Mouse (Mus musculus) MEL (cell line): ENCODE measurements at regions not wholly inside any gene's neighbourhood (a gene's known extent, or its start where the extent isn't known, plus 50 kb on each side); places are given as distances from the start of the nearest gene placed in this dataset.

Source experiments
- DNase-seq: peaks from one replicate; pipeline ENCODE4 v3.0.0; 2011; ENCODE audit warnings: low read depth, low spot score
- H3K27ac ChIP-seq: 2 replicates; pipeline ENCODE4 v1.5.1; 2012; ENCODE audit warnings: low read depth, mild to moderate bottlenecking, control low read depth, low read length, moderate library complexity; ENCODE audit not compliant: control insufficient read depth
- H3K27me3 ChIP-seq, 2 experiments: fragments of 150-350 bp in 1 of 2; sonication (generic) in 1 of 2; 2 replicates each; pipeline ENCODE4 v1.6.1; 2012; ENCODE audit warnings: low read length in 2 of 2, mild to moderate bottlenecking in 2 of 2, improper control_type of control experiment in 1 of 2, moderate library complexity in 1 of 2; ENCODE audit not compliant: insufficient read depth in 2 of 2, control insufficient read depth in 1 of 2
- H3K36me3 ChIP-seq, 2 experiments: 2 replicates each; pipeline ENCODE4 v1.6.1; 2012 to 2014; ENCODE audit warnings: low read length in 2 of 2, improper control_type of control experiment in 1 of 2, inconsistent platforms in 1 of 2, mild to moderate bottlenecking in 1 of 2; ENCODE audit not compliant: insufficient read depth in 2 of 2, control insufficient read depth in 1 of 2
- H3K4me1 ChIP-seq, 2 experiments: fragments of 150-350 bp in 1 of 2; sonication (generic) in 1 of 2; 2 replicates each; pipeline ENCODE4 v1.6.1; 2012; ENCODE audit warnings: low read length in 2 of 2, improper control_type of control experiment in 1 of 2, mild to moderate bottlenecking in 1 of 2; ENCODE audit not compliant: insufficient read depth in 2 of 2, control insufficient read depth in 1 of 2
- H3K4me3 ChIP-seq, 2 experiments: fragments of 150-350 bp in 1 of 2; sonication (generic) in 1 of 2; 2 replicates each; pipeline ENCODE4 v1.5.1; 2012; ENCODE audit warnings: low read depth in 2 of 2, low read length in 2 of 2, mild to moderate bottlenecking in 2 of 2, moderate library complexity in 2 of 2, control low read depth in 1 of 2, improper control_type of control experiment in 1 of 2; ENCODE audit not compliant: control insufficient read depth in 1 of 2, insufficient read depth in 1 of 2
- H3K79me2 ChIP-seq: 2 replicates; pipeline ENCODE4 v1.6.1; 2012; ENCODE audit warnings: mild to moderate bottlenecking, low read length, moderate library complexity; ENCODE audit not compliant: control insufficient read depth, poor library complexity, insufficient read depth
- H3K9ac ChIP-seq: 2 replicates; pipeline ENCODE4 v1.6.1; 2012; ENCODE audit warnings: low read depth, mild to moderate bottlenecking, control low read depth, low read length, moderate library complexity; ENCODE audit not compliant: control insufficient read depth, poor library complexity, severe bottlenecking
- H3K9me3 ChIP-seq: fragments of 150-350 bp; sonication (generic); replicated peaks from 2 replicates; pipeline ENCODE4 v1.6.1; 2012; ENCODE audit warnings: mild to moderate bottlenecking, low read length, improper control_type of control experiment, moderate library complexity; ENCODE audit not compliant: insufficient read depth
- BHLHE40 ChIP-seq: IDR thresholded peaks from 2 replicates; pipeline ENCODE4 v1.6.1; 2012; ENCODE audit warnings: low read depth, mild to moderate bottlenecking, inconsistent platforms, low read length, improper control_type of control experiment, borderline replicate concordance
- CHD1 ChIP-seq: IDR thresholded peaks from 2 replicates; pipeline ENCODE4 v1.6.1; 2012; ENCODE audit warnings: low read depth, mild to moderate bottlenecking, inconsistent platforms, low read length, improper control_type of control experiment
- CTCF ChIP-seq, 3 experiments: IDR thresholded peaks in 2 of 3; conservative IDR thresholded peaks in 1 of 3; 2 replicates each; pipeline ENCODE4 v1.5.1; 2011 to 2012; ENCODE audit warnings: low read length in 3 of 3, low read depth in 2 of 3, mild to moderate bottlenecking in 2 of 3, improper control_type of control experiment in 1 of 3, inconsistent platforms in 1 of 3, mixed read lengths in 1 of 3, moderate library complexity in 1 of 3; ENCODE audit not compliant: control insufficient read depth in 1 of 3, insufficient read depth in 1 of 3, poor library complexity in 1 of 3, severe bottlenecking in 1 of 3
- E2F4 ChIP-seq: IDR thresholded peaks from 2 replicates; pipeline ENCODE4 v1.6.1; 2011; ENCODE audit warnings: low read depth, low read length, improper control_type of control experiment, borderline replicate concordance
- ELF1 ChIP-seq: IDR thresholded peaks from 2 replicates; pipeline ENCODE4 v1.6.1; 2014; ENCODE audit warnings: low read depth, mild to moderate bottlenecking, inconsistent platforms, low read length, improper control_type of control experiment, moderate library complexity
- ETS1 ChIP-seq: IDR thresholded peaks from 2 replicates; pipeline ENCODE4 v1.6.1; 2012; ENCODE audit warnings: low read depth, mild to moderate bottlenecking, inconsistent platforms, low read length, improper control_type of control experiment, moderate library complexity
- GATA1 ChIP-seq: IDR thresholded peaks from 2 replicates; pipeline ENCODE4 v1.6.1; 2011; ENCODE audit warnings: low read depth, low read length, improper control_type of control experiment
- HCFC1 ChIP-seq: IDR thresholded peaks from 2 replicates; pipeline ENCODE4 v1.6.1; 2012; ENCODE audit warnings: low read depth, mild to moderate bottlenecking, inconsistent platforms, low read length, improper control_type of control experiment, moderate library complexity
- JUND ChIP-seq: IDR thresholded peaks from 2 replicates; pipeline ENCODE4 v1.6.1; 2011; ENCODE audit warnings: low read depth, mild to moderate bottlenecking, improper control_type of control experiment, low read length
- KAT2A ChIP-seq: conservative IDR thresholded peaks from 2 replicates; pipeline ENCODE4 v1.6.1; 2012; ENCODE audit warnings: low read depth, low read length, improper control_type of control experiment, inconsistent platforms
- MAFK ChIP-seq: IDR thresholded peaks from 2 replicates; pipeline ENCODE4 v1.6.1; 2011; ENCODE audit warnings: low read depth, mild to moderate bottlenecking, low read length, improper control_type of control experiment, borderline replicate concordance
- MAZ ChIP-seq: IDR thresholded peaks from 2 replicates; pipeline ENCODE4 v1.6.1; 2012; ENCODE audit warnings: low read depth, mild to moderate bottlenecking, inconsistent platforms, low read length, improper control_type of control experiment
- MXI1 ChIP-seq: IDR thresholded peaks from 2 replicates; pipeline ENCODE4 v1.6.1; 2011; ENCODE audit warnings: mild to moderate bottlenecking, low read depth, low read length, improper control_type of control experiment
- MYB ChIP-seq: IDR thresholded peaks from 2 replicates; pipeline ENCODE4 v1.6.1; 2011; ENCODE audit warnings: mild to moderate bottlenecking, low read depth, low read length, improper control_type of control experiment
- NELFE ChIP-seq: IDR thresholded peaks from 2 replicates; pipeline ENCODE4 v1.6.1; 2011; ENCODE audit warnings: low read depth, low read length, improper control_type of control experiment
- NRF1 ChIP-seq: IDR thresholded peaks from 2 replicates; pipeline ENCODE4 v1.6.1; 2014; ENCODE audit warnings: low read depth, mild to moderate bottlenecking, inconsistent platforms, low read length, improper control_type of control experiment, moderate library complexity; ENCODE audit not compliant: poor library complexity, insufficient read depth, severe bottlenecking
- POLR2A ChIP-seq, 2 experiments: IDR thresholded peaks; 2 replicates each; pipeline ENCODE4 v1.6.1; 2011 to 2012; ENCODE audit warnings: low read length in 2 of 2, mild to moderate bottlenecking in 2 of 2, control low read depth in 1 of 2, improper control_type of control experiment in 1 of 2, low read depth in 1 of 2, moderate library complexity in 1 of 2; ENCODE audit not compliant: control insufficient read depth in 1 of 2, insufficient read depth in 1 of 2, poor library complexity in 1 of 2
- SMC3 ChIP-seq: IDR thresholded peaks from 2 replicates; pipeline ENCODE4 v1.6.1; 2011; ENCODE audit warnings: low read depth, low read length, improper control_type of control experiment
- TCF12 ChIP-seq: IDR thresholded peaks from 2 replicates; pipeline ENCODE4 v1.6.1; 2014; ENCODE audit warnings: low read depth, mild to moderate bottlenecking, inconsistent platforms, low read length, improper control_type of control experiment, moderate library complexity
- USF1 ChIP-seq: IDR thresholded peaks from 2 replicates; pipeline ENCODE4 v1.6.1; 2014; ENCODE audit warnings: low read depth, mild to moderate bottlenecking, inconsistent platforms, low read length, improper control_type of control experiment, moderate library complexity
- USF2 ChIP-seq, 2 experiments: IDR thresholded peaks; 2 replicates each; pipeline ENCODE4 v1.6.1; 2011 to 2012; ENCODE audit warnings: improper control_type of control experiment in 2 of 2, low read length in 2 of 2, borderline replicate concordance in 1 of 2, inconsistent platforms in 1 of 2, low read depth in 1 of 2, mild to moderate bottlenecking in 1 of 2; ENCODE audit not compliant: insufficient read depth in 1 of 2
- ZC3H11A ChIP-seq: IDR thresholded peaks from 2 replicates; pipeline ENCODE4 v1.6.1; 2012; ENCODE audit warnings: low read depth, mild to moderate bottlenecking, inconsistent platforms, low read length, improper control_type of control experiment
- ZMIZ1 ChIP-seq: IDR thresholded peaks from 2 replicates; pipeline ENCODE4 v1.6.1; 2012; ENCODE audit warnings: low read depth, mild to moderate bottlenecking, inconsistent platforms, low read length, improper control_type of control experiment, moderate library complexity
- ZNF384 ChIP-seq: IDR thresholded peaks from 2 replicates; pipeline ENCODE4 v1.6.1; 2012; ENCODE audit warnings: low read depth, mild to moderate bottlenecking, inconsistent platforms, low read length, improper control_type of control experiment

- Histone ChIP-seq H3K9ac (no peak overlapping the region), H3K79me2 (no peaks in the 10 kb centered on the region), H3K27me3 (no peaks in the 10 kb centered on the region), H3K27ac (no peak overlapping the region), H3K4me3 (no peak overlapping the region), H3K36me3 (no peaks in the 10 kb centered on the region), H3K4me1 (no peaks in the 10 kb centered on the region), H3K9me3 (no peaks in the 10 kb centered on the region)
- DNase-seq = no peak
- TF ChIP-seq SMC3 = no peak
- no peak for TF ChIP-seq MAFK
- no peak for TF ChIP-seq USF2 (IDR thresholded peaks at IDR 0.05; ENCODE audit: borderline replicate concordance in 1 of 2, insufficient read depth in 1 of 2, low read depth in 1 of 2, low read length in 2 of 2)
- TF ChIP-seq CHD1 = no peak
- no peak for TF ChIP-seq MAZ
- TF ChIP-seq NRF1 = no peak
- no peak for TF ChIP-seq ZC3H11A
- TF ChIP-seq USF1 = no peak
- TF ChIP-seq MYB = no peak
- TF ChIP-seq ZNF384 = no peak
- no peak for TF ChIP-seq ZMIZ1
- TF ChIP-seq JUND = no peak
- TF ChIP-seq GATA1 = no peak
- TF ChIP-seq KAT2A = no peak
- no peak for TF ChIP-seq TCF12
These were observed 337.1 kb upstream of the Trpc7 start for GRCm38 (mm10) chr13:57232906-57233305.

- no peaks in the 10 kb centered on the region for H3K4me1 ChIP-seq
- no peak overlapping the region for H3K4me3 ChIP-seq
- no peaks in the 10 kb centered on the region for H3K9me3 ChIP-seq
- no peak overlapping the region for H3K9ac ChIP-seq
- no peak for DNase-seq
- no peaks in the 10 kb centered on the region for H3K36me3 ChIP-seq
- no peaks in the 10 kb centered on the region for H3K79me2 ChIP-seq
- H3K27ac ChIP-seq = no peak overlapping the region
- no peaks in the 10 kb centered on the region for H3K27me3 ChIP-seq
- TF ChIP-seq USF1 = no peak
- TF ChIP-seq, all 39 proteins: peak for 0
These were observed 335.9 kb upstream of the Trpc7 start for GRCm38 (mm10) chr13:57231666-57232065.

GRCm38 (mm10) chr13:57230253-57230652 lies 334.5 kb upstream of the Trpc7 start:
- no peak for TF ChIP-seq USF2 (IDR thresholded peaks at IDR 0.05; ENCODE audit: borderline replicate concordance in 1 of 2, insufficient read depth in 1 of 2, low read depth in 1 of 2, low read length in 2 of 2)
- TF ChIP-seq USF1 = no peak
- TF ChIP-seq KAT2A = no peak
- TF ChIP-seq CTCF (IDR thresholded peaks at IDR 0.05 in 2 of 3, conservative IDR thresholded peaks at IDR 0.05 in 1 of 3; ENCODE audit: control insufficient read depth in 1 of 3, insufficient read depth in 1 of 3, low read depth in 2 of 3, low read length in 3 of 3, poor library complexity in 1 of 3, severe bottlenecking in 1 of 3) = no peak
- TF ChIP-seq MAFK = no peak
- TF ChIP-seq ETS1 = no peak
- TF ChIP-seq NRF1 = no peak
- TF ChIP-seq NELFE = no peak
- no peak for TF ChIP-seq MXI1
- no peak for TF ChIP-seq SMC3
- TF ChIP-seq E2F4 = no peak
- no peak for TF ChIP-seq TCF12
- TF ChIP-seq POLR2A (IDR thresholded peaks at IDR 0.05; ENCODE audit: control insufficient read depth in 1 of 2, insufficient read depth in 1 of 2, low read depth in 1 of 2, low read length in 2 of 2, poor library complexity in 1 of 2) = no peak
- no peak for TF ChIP-seq GATA1
- TF ChIP-seq ELF1 = no peak
- no peak for TF ChIP-seq HCFC1
- TF ChIP-seq BHLHE40 = no peak
- Histone ChIP-seq H3K27me3 (no peaks in the 10 kb centered on the region), H3K36me3 (no peaks in the 10 kb centered on the region), H3K79me2 (no peaks in the 10 kb centered on the region), H3K4me1 (no peaks in the 10 kb centered on the region), H3K4me3 (no peak overlapping the region), H3K9ac (no peak overlapping the region), H3K27ac (no peak overlapping the region), H3K9me3 (no peaks in the 10 kb centered on the region)
- DNase-seq = no peak
